Mouse (Mus musculus) thymus, postnatal 36 days (tissue): ENCODE measurements at regions not wholly inside any gene's neighbourhood (a gene's known extent, or its start where the extent isn't known, plus 50 kb on each side); places are given as distances from the start of the nearest gene placed in this dataset.

Experiments
- DNase-seq, 2 experiments: peaks; one replicate each; pipeline ENCODE4 v3.0.0; 2022; ENCODE audit warnings: mixed read lengths in 2 of 2

DNA sequence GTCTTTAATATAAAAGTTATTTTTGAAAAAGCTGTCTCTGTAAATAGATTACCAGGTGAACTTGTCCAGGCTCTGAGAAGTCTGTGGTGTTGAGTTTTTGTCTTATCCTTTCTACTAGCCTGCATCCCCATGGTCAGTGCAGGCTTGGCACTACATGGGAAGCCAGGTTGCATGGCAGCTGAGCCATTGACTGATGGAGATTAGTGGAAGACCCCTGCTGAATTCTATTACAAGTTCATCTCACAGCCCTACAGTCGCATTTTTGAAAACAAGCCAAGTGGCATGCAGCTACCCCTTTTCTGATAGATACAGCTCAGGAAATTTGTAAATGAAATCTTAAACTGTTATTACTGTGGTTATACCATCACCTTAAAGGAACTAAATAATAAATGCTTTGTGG, 101.2 kb upstream of the Fam184a start:
- no peak for DNase-seq

DNA sequence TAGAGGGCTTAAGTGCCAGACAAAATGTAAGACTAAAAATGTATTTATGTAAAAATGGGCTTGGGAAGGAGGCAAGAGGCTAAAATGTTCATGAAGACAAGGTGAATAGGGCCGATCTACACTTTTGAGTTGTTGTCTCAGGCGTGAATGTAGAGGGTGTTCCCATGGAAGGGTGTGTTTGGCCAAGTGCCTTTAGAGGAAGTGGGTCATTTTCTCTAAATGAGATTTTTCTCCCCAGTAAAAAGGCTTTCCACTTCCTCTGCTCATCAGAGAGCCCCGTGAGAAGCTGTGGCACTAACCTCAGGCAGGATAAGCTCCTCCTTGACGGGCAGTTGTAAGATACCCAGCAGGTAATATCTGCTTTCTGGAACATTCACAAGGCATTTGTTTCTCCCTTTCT, 99.6 kb upstream of the Fam184a start:
- no peak for DNase-seq

DNA sequence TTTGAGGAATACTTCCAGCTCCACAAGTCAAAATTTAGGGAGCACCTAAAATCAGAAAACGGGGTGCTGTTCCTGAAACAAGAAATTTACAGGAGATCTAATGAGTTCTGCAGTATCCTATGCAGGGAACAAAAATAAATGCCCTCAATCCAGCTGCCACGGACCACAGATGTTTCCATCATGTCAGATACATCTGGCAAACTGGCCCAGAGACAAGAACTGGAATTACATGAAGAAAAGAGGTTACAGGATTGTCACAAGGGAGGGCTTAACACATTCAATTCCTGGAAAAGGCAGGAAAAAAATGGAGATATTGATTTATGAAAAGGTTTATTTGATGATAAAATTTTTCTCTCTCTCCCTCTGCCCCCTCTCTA, 62.3 kb upstream of the Fam184a start:
- DNase-seq, result no peak

DNA sequence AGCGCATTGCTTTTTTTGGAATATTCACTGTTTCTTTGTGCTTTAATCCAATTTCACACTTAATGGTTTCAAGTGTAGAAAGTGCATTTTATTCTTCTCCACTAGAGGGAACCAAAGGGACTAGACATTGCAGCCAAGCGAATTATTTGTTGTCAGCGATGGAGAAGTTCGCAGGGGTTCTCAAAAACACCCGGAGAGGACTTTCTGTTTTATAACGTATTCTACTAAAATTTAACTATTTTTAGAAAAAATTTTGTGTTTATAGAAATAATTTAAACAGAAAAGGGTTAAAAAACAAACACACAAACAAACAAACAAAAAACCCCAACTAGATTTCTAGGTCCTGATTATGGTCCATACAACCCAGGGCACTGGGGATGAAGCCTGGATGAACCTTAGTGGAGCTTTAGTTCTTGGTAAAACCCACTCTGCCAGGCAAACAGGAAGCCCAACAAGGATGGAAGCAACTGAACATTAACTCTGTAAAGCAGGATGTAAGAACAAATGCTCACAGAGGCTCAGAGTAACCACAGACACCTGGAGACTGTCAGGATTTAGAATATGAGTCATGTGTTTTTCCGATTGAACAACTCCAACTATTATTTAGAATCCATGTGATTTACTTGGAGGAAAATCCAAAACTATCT, 61.8 kb upstream of the Fam184a start:
- DNase-seq, result no peak

DNA sequence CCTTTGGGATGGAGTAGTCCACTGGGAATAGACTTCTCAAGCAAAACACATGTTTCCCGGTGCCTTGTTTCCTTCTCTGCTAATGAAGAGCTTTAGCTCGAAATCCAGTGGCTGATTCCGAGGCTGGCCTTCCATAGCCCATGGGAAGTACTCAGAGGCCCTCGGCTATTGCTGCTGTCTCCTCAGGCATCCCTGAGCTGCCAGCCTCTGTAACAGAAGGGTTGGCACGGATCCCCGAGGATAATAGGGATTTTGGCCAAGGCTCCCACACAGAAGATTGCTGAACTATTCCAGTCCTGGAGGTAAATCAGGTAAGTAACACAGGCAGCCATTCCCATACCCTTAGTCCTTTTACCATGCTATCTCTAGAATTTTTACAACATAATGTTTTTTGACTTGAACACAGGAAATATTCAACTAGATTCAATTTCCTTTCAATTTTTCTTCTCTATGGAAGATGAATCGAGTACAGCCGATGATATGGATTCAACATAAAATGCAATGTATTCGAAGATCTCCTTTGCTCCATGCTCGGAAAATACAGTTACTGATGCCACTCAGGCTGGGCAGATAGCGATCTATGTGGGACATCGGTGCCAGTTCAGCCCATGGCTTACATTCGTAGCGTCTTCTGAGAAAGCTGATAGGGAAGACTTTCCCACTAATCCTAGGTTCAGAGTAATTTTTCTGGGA, 61.1 kb upstream of the Fam184a start:
- no peak for DNase-seq

DNA sequence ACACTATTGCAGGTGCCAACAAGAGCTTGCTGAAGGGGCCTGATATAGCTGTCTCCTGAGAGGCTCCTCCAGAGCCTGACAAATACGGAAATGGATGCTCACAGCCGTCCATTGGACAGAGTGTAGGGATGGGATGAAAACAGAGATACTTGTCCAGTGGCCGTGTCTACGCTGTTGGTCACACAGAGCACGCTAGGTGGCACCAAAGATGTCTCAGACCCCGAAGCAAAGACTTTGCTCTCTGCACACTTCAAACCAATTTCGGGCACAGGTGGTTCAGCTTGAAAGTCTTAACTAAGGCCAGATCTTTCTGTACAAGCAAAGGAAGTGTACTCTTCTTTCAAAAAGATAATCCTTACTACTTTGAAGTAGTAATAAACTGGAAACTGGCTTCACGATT, 55.8 kb upstream of the Fam184a start:
- DNase-seq, result peak; percentile 13 to 20

DNA sequence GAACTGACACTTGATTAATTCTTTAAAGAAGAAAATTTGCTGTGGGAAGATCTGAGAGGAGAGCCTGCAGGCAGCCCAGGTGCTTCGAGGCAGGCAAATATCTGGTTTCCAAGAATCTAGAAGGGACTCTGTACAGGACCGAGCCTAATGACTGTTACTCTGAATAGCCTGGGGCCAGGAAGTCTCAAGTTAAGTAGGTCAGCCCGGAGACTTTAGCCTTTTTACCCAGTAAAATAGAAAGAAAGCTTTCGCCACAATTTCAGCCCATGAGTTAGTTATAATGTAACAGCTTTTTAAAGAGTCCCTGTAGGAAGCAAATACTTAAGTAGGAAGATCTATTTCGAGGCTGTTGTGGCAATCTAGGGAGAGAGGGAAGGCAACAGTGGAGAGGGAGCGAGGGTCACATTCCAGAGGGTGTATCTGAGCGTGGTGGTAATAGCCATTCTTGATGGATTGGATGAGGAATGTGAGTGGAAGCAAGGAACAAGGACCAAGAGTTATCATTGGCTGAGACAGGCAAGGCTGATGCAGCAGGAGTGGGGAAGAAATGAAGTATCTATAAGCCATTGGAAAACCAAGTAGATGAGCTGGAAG, 50.2 kb upstream of the Fam184a start:
- no peak for DNase-seq
